Mouse (Mus musculus): ENCODE measurements around the gene Gm4869.

GRCm38 (mm10) chr5:140396166-140396940 is 49.1 kb upstream of the Gm4869 start:
- TF ChIP-seq TAL1 (IDR thresholded peaks at IDR 0.05; ENCODE audit: low read length) (no peak), GATA1 (IDR thresholded peaks at IDR 0.05; ENCODE audit: low read length) (no peak)
